Mouse (Mus musculus) left cerebral cortex, adult 11 months (tissue): ENCODE measurements around the gene Lrrc55.

ENCODE experiments used
- DNase-seq: peaks from one replicate; pipeline ENCODE4 v3.0.0; 2022; ENCODE audit warnings: low spot score

Lrrc55 gene

GRCm38 (mm10) chr2:85131226-85131625 is 65.8 kb downstream of the Lrrc55 start:
- DNase-seq, result no peak

- DNase-seq, result no peak
Measured at GRCm38 (mm10) chr2:85129496-85129971, 67.5 kb downstream of the Lrrc55 start.

GRCm38 (mm10) chr2:85123869-85124535 is 73.0 kb downstream of the Lrrc55 start:
- DNase-seq, result peak; percentile 78

- DNase-seq, result peak; percentile 55
Measured at GRCm38 (mm10) chr2:85123187-85123868, 73.7 kb downstream of the Lrrc55 start.
